Mouse (Mus musculus): ENCODE data around the gene U2af2. TPM values are rescaled to one million over a fixed set of nuclear protein-coding genes. Genes with fewer than 3 reads are reported as not detected.
"Not testable (repeated sequence)": the region's sequence is repeated elsewhere in the genome, so short reads cannot be mapped to it uniquely, and the experiment has no call there.

The U2af2 gene
- total and polyA plus RNA-seq, 3 experiments = 208 to 480 (median 261) TPM

- Histone ChIP-seq H3K4me3 (ENCODE audit: low read depth, low read length) (no peak overlapping the region), H3K36me3 (replicated peaks) (peaks cover 74% of the 10 kb centered on the region), H3K4me1 (ENCODE audit: insufficient read depth, low read depth, low read length) (peaks cover 73% of the 10 kb centered on the region), H3K9me3 (replicated peaks) (no peaks in the 10 kb centered on the region), H3K27me3 (ENCODE audit: insufficient read depth, low read length) (no peaks in the 10 kb centered on the region)
- ATAC-seq (ENCODE audit: extremely low read depth, insufficient number of reproducible peaks, low FRiP score, poor library complexity, severe bottlenecking) (peak; percentile 74), DNase-seq (ENCODE audit: low spot score) (peak; percentile 48)
- TF ChIP-seq POLR2AphosphoS5 (IDR thresholded peaks at IDR 0.05; ENCODE audit: insufficient replicate concordance, low read depth, low read length) (no peak), TAL1 (conservative IDR thresholded peaks at IDR 0.05; ENCODE audit: low read depth, low read length) (peak; percentile 75)
Measured at GRCm38 (mm10) chr7:5076931-5077330, 15.0 kb downstream of the U2af2 start.

DNA sequence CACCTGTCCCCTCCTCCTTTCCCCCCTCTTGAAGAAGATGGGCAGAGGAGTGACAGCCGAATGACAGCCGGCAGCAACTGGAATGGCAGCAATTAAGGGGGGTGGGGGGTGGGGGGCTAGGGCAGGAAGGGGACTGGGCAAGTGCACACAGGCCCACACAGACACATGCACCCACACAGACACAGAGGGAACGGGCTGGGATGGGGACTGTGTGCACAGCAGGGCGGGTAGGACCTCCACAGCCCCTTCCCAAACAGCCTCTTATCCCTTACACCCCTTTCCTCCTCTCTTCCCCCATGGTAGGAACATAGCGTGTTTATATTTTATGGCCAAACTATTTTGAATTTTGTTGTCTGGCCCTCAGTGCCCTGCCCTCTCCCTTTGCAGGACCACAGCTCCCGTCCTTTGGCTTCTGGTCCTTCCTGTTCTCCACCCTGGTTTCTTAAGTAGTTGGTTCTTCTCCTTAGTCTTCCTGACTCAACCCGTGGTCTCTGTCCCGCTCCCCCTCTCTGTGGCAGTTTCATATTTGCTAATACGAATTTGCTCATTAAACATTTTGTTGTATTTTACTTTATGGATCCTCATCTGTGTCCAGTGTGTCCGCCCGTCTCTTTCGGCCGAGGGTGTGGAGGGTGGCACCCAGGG lies 17.5 kb downstream of the U2af2 start:
- H3K27me3 ChIP-seq (ENCODE audit: insufficient read depth, low read length); ATAC-seq (ENCODE audit: extremely low read depth, insufficient number of reproducible peaks, low FRiP score, poor library complexity, severe bottlenecking); H3K9me3 ChIP-seq (replicated peaks); DNase-seq (ENCODE audit: low spot score): not testable (repeated sequence)
- Histone ChIP-seq H3K4me1 (ENCODE audit: insufficient read depth, low read depth, low read length) (peaks cover 68% of the 10 kb centered on the region), H3K36me3 (replicated peaks) (peaks cover 69% of the 10 kb centered on the region), H3K4me3 (ENCODE audit: low read depth, low read length) (peak overlapping the region; percentile 98)

DNA sequence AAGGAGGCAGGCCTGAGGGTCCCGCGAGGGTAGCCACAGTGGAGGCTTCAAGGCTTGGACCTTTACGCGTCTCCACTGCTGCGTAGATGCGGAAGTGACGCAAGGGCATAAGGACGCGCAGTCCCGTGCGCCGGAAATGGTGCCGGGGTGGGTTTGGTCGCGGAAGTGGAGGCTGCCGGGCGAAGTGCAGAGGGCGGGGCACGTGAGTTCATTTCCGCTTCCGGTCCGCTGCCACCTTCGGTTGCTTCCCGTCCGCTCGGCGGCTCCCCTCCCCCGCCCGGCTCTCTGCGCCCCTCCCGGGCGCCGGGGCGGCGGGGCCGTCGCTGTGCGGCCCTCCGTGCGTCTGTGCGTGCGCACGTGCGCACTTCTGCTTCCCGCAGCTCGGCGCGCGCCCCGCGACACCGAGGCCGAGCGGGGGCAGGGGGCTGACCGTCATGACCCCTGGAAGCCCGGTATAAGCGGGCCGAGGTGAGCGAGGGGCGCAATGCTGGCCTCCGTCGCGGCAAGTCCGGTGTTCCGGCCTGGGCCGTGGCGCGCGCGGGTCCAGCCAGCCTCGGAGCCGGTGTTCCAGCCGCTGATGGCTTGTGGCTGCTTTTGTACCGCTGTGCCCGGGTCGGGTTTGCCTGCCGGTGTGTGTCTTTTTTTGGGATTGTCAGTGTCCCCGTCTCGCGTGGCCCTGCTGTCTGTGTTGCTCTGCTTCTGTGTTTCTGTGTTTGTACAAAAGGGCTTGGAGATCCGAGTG lies 18.2 kb downstream of the U2af2 start, which contains the start of gene Epn1:
Gene Epn1 (plus strand): TSS at position 226 of the 742 bp plus-strand sequence.
- Histone ChIP-seq H3K4me3 (ENCODE audit: low read depth, low read length) (peak within 1 kb of the TSS; percentile 98), H3K36me3 (replicated peaks) (peaks cover 69% of the 10 kb centered on the region), H3K4me1 (ENCODE audit: insufficient read depth, low read depth, low read length) (peaks cover 68% of the 10 kb centered on the region), H3K27me3 (ENCODE audit: insufficient read depth, low read length) (no peaks in the 10 kb centered on the region), H3K9me3 (replicated peaks) (no peaks in the 10 kb centered on the region)
- TF ChIP-seq POLR2AphosphoS5 (IDR thresholded peaks at IDR 0.05; ENCODE audit: insufficient replicate concordance, low read depth, low read length) = peak; percentile 75; the same call in 1 of the 2 replicates
- no peak for TF ChIP-seq GATA1 (IDR thresholded peaks at IDR 0.05; ENCODE audit: borderline replicate concordance, low read length)
- ATAC-seq (ENCODE audit: extremely low read depth, insufficient number of reproducible peaks, low FRiP score, poor library complexity, severe bottlenecking) (peak; percentile 69), DNase-seq (ENCODE audit: low spot score) (peak; percentile 85)

DNA sequence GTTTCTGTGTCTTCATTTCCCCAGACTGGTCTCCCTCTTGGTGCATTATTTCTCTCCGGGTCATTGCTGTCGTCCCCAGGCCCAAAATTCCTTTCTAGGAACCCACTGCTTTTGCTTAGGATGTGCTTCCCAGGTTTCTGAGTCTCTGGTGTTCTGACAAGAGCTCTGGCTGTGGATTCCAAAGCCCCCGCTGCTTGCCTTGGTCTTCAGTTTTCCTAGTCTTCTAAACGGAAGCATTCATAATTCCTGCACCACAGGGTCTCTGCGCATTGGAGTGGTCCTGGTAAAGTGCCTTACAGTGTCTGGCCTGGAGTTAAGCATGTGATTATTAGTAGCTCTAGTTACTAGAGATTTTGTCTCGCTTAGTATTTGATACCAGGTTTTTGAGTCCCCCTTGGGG lies 18.9 kb downstream of the U2af2 start:
- ATAC-seq (ENCODE audit: extremely low read depth, insufficient number of reproducible peaks, low FRiP score, poor library complexity, severe bottlenecking) (no peak), DNase-seq (ENCODE audit: low spot score) (no peak)
- no peak for TF ChIP-seq GATA1 (IDR thresholded peaks at IDR 0.05; ENCODE audit: borderline replicate concordance, low read length)
- TF ChIP-seq TAL1 (conservative IDR thresholded peaks at IDR 0.05; ENCODE audit: low read depth, low read length) = no peak
- TF ChIP-seq CTCF (IDR thresholded peaks at IDR 0.05; ENCODE audit: low read depth, low read length) = no peak
- TF ChIP-seq GATA2 (IDR thresholded peaks at IDR 0.05; ENCODE audit: borderline replicate concordance, low read depth, low read length) = no peak
- no peak for TF ChIP-seq POLR2AphosphoS5 (IDR thresholded peaks at IDR 0.05; ENCODE audit: insufficient replicate concordance, low read depth, low read length)
- Histone ChIP-seq H3K4me1 (ENCODE audit: insufficient read depth, low read depth, low read length) (peaks cover 68% of the 10 kb centered on the region), H3K27me3 (ENCODE audit: insufficient read depth, low read length) (no peaks in the 10 kb centered on the region), H3K4me3 (ENCODE audit: low read depth, low read length) (peak overlapping the region; percentile 98), H3K36me3 (replicated peaks) (peaks cover 70% of the 10 kb centered on the region), H3K9me3 (replicated peaks) (no peaks in the 10 kb centered on the region)

DNA sequence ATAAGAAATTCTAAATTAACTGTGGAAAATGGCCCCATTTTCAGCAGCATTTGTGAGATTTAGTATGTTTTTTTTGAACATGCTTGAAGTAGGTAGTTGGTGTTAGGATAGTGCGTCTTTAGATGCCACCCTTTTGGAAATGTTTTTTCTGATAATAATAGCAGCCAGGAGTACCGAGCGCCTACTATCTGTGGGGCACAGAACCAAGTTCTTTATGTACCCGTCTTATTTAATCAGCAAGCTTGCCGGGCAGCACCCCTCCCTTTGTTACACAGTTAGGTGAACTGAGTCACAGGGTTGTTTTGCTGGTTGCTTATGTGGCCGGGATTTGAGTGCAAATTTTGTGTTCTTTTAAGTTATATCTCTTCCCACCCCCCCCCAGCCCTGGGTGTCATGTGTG lies 19.3 kb downstream of the U2af2 start:
- Histone ChIP-seq H3K9me3 (replicated peaks) (no peaks in the 10 kb centered on the region), H3K4me3 (ENCODE audit: low read depth, low read length) (peak overlapping the region; percentile 98), H3K36me3 (replicated peaks) (peaks cover 71% of the 10 kb centered on the region), H3K27me3 (ENCODE audit: insufficient read depth, low read length) (no peaks in the 10 kb centered on the region), H3K4me1 (ENCODE audit: insufficient read depth, low read depth, low read length) (peaks cover 69% of the 10 kb centered on the region)
- DNase-seq (ENCODE audit: low spot score) = no peak
- TF ChIP-seq CTCF (IDR thresholded peaks at IDR 0.05; ENCODE audit: low read depth, low read length) = no peak
- TF ChIP-seq GATA2 (IDR thresholded peaks at IDR 0.05; ENCODE audit: borderline replicate concordance, low read depth, low read length) = no peak
- TF ChIP-seq POLR2AphosphoS5 (IDR thresholded peaks at IDR 0.05; ENCODE audit: insufficient replicate concordance, low read depth, low read length) = no peak
- no peak for TF ChIP-seq GATA1 (IDR thresholded peaks at IDR 0.05; ENCODE audit: borderline replicate concordance, low read length)
- TF ChIP-seq TAL1 (conservative IDR thresholded peaks at IDR 0.05; ENCODE audit: low read depth, low read length) = no peak
- ATAC-seq (ENCODE audit: extremely low read depth, insufficient number of reproducible peaks, low FRiP score, poor library complexity, severe bottlenecking) = no peak

DNA sequence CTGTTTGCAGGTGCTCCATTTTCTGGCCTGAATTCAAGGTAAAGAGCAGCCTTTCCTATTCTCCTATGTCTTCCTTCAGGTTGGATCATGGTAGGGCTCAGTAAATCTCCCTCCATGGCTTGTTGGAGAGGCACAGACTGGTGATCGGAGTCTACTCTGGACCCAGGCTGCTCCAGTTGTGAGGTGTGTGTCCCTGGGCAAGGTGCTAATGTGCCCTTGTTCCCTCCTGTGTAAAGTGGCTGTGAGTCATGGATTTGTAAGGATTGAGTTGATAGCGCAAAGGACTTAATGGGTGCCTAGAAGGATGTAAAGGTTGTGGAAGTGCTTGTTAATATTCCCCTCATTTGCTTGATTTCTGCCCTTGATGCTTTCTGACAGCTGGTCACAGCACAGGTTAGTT lies 20.0 kb downstream of the U2af2 start:
- H3K4me3 ChIP-seq (ENCODE audit: low read depth, low read length) = peak overlapping the region; percentile 98; the same call in 1 of the 2 replicates
- H3K36me3 ChIP-seq (replicated peaks) = peaks cover 71% of the 10 kb centered on the region
- H3K4me1 ChIP-seq (ENCODE audit: insufficient read depth, low read depth, low read length) = peaks cover 66% of the 10 kb centered on the region
- DNase-seq (ENCODE audit: low spot score) = no peak
- no peak for ATAC-seq (ENCODE audit: extremely low read depth, insufficient number of reproducible peaks, low FRiP score, poor library complexity, severe bottlenecking)
- no peaks in the 10 kb centered on the region for H3K27me3 ChIP-seq (ENCODE audit: insufficient read depth, low read length)
- no peak for TF ChIP-seq CTCF (IDR thresholded peaks at IDR 0.05; ENCODE audit: low read depth, low read length)
- TF ChIP-seq GATA2 (IDR thresholded peaks at IDR 0.05; ENCODE audit: borderline replicate concordance, low read depth, low read length) = no peak
- TF ChIP-seq GATA1 (IDR thresholded peaks at IDR 0.05; ENCODE audit: borderline replicate concordance, low read length) = no peak
- no peak for TF ChIP-seq TAL1 (conservative IDR thresholded peaks at IDR 0.05; ENCODE audit: low read depth, low read length)
- no peak for TF ChIP-seq POLR2AphosphoS5 (IDR thresholded peaks at IDR 0.05; ENCODE audit: insufficient replicate concordance, low read depth, low read length)
- no peaks in the 10 kb centered on the region for H3K9me3 ChIP-seq (replicated peaks)

Data from G1E (cell line).